Mouse (Mus musculus) cerebellum, adult 2 months (tissue): ENCODE measurements at regions not wholly inside any gene's neighbourhood (a gene's known extent, or its start where the extent isn't known, plus 50 kb on each side); places are given as distances from the start of the nearest gene placed in this dataset.

Experiments
- CTCF ChIP-seq: fragments of 200-500 bp; IDR thresholded peaks from 2 replicates; pipeline ENCODE4 v1.5.1; 2011; ENCODE audit warnings: low read depth, mild to moderate bottlenecking, control low read depth, low read length, moderate library complexity, borderline replicate concordance; ENCODE audit not compliant: insufficient read depth
- POLR2A ChIP-seq: fragments of 200-500 bp; IDR thresholded peaks from 2 replicates; pipeline ENCODE4 v1.6.1; 2011; ENCODE audit warnings: low read length, control low read depth, borderline replicate concordance; ENCODE audit not compliant: insufficient read depth

- TF ChIP-seq CTCF (no peak), POLR2A (no peak)
Observed at GRCm38 (mm10) chr16:50814626-50815025, 223.7 kb upstream of the Ccdc54 start.
